Mouse (Mus musculus) cortical plate, adult 2 months (tissue): ENCODE data around the gene Dixdc1.

ENCODE experiments used
- CTCF ChIP-seq: fragments of 200-500 bp; IDR thresholded peaks from 2 replicates; pipeline ENCODE4 v1.5.1; 2011; ENCODE audit warnings: mild to moderate bottlenecking, control low read depth, low read length; ENCODE audit not compliant: insufficient read depth; ENCODE audit errors: extremely low read depth
- POLR2A ChIP-seq: fragments of 200-500 bp; IDR thresholded peaks from 2 replicates; pipeline ENCODE4 v1.6.1; 2011; ENCODE audit warnings: mild to moderate bottlenecking, low read length, control low read depth; ENCODE audit not compliant: insufficient read depth; ENCODE audit errors: extremely low read depth

- TF ChIP-seq POLR2A (no peak), CTCF (no peak)
Observed at GRCm38 (mm10) chr9:50674771-50675170, 64.5 kb downstream of the Dixdc1 start.
